In the genomic region with DNA sequence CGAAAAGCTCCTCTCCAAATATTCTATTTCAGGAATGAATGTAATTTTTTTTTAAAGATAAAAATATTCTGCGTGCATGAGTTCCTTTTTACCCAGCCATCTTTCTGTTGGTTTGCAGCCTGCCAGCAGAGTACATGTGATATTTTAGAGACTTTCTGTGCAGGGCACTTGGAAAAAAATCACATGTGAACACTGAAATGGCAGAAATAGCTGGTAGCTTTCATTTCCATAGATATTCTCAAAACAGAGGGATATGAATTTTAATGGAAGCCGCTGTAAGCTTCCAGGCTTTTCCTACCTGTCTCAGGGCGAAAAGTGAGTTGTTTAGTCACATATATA, we compare ENCODE assay signal across 21 mouse cellular contexts.
A peak's percentile ranks its signal among the peaks of the same experiment; 100 is the strongest.
DNase-seq lines count a peak whose midpoint lies in the region; ATAC-seq and TF ChIP-seq lines count a peak whose summit lies in the region.
"Had no signal": no experiment of that assay in that cellular context is flagged by ENCODE, and none has a peak within 500 bp of the region (broad histone marks: within the 10 kb centered on the region; RNA-seq: fewer than 3 reads in every experiment).

No protein-coding gene starts in this region.

- no peak overlapping the region for H3K9ac ChIP-seq in forebrain, postnatal 0 days
- no peak overlapping the region for H3K9ac ChIP-seq in forebrain, embryonic 12.5 days
- H3K9ac ChIP-seq: heart, embryonic 13.5 days; hindbrain, embryonic 13.5 days; intestine, embryonic 15.5 days had no signal

- H3K4me2 ChIP-seq in forebrain, postnatal 0 days (ENCODE audit: low read depth), result no peak overlapping the region
- no peak overlapping the region for H3K4me2 ChIP-seq in forebrain, embryonic 12.5 days
- H3K4me2 ChIP-seq: heart, embryonic 13.5 days; hindbrain, embryonic 13.5 days; intestine, embryonic 15.5 days had no signal

- no peaks in the 10 kb centered on the region for H3K27me3 ChIP-seq in forebrain, postnatal 0 days (ENCODE audit: insufficient read depth, low read length)
- H3K27me3 ChIP-seq in forebrain, embryonic 12.5 days, result no peaks in the 10 kb centered on the region
- H3K27me3 ChIP-seq: heart, embryonic 13.5 days; hindbrain, embryonic 13.5 days; intestine, embryonic 15.5 days had no signal

- peak overlapping the region; percentile 72 for H3K27ac ChIP-seq in forebrain, postnatal 0 days (ENCODE audit: low read depth, low read length)
- H3K27ac ChIP-seq in forebrain, embryonic 12.5 days, result no peak overlapping the region
- H3K27ac ChIP-seq in layer of hippocampus, adult 2 months, result peak overlapping the region; percentile 51
- H3K27ac ChIP-seq: heart, adult 2 months; heart, embryonic 10.5 days; hindbrain, embryonic 13.5 days; intestine, embryonic 15.5 days had no signal

- TF ChIP-seq CTCF in forebrain, postnatal 0 days (IDR thresholded peaks at IDR 0.05; ENCODE audit: low read depth), result no peak
- TF ChIP-seq CTCF in layer of hippocampus, adult 2 months (conservative IDR thresholded peaks at IDR 0.05), result no peak

- 56% methylated on average over 4 of the region's 4 CpGs for WGBS in forebrain, postnatal 0 days
- 94% methylated on average over 4 of the region's 4 CpGs for WGBS in forebrain, embryonic 12.5 days

- no peak overlapping the region for H3K4me3 ChIP-seq in forebrain, postnatal 0 days (ENCODE audit: low read depth, low read length)
- no peak overlapping the region for H3K4me3 ChIP-seq in forebrain, embryonic 12.5 days (replicated peaks)
- H3K4me3 ChIP-seq in layer of hippocampus, adult 2 months, result no peak overlapping the region
- H3K4me3 ChIP-seq: heart, adult 2 months; heart, embryonic 10.5 days; heart, embryonic 13.5 days; hindbrain, embryonic 13.5 days; intestine, embryonic 15.5 days had no signal

- no peaks in the 10 kb centered on the region for H3K9me3 ChIP-seq in forebrain, postnatal 0 days (ENCODE audit: low read length)
- 0 out of 2 replicates have a peak, but pooled peaks cover 4% of the 10 kb centered on the region for H3K9me3 ChIP-seq in forebrain, embryonic 12.5 days
- H3K9me3 ChIP-seq: heart, embryonic 10.5 days; heart, embryonic 13.5 days; hindbrain, embryonic 13.5 days; intestine, embryonic 15.5 days had no signal

- DNase-seq in forebrain, postnatal 0 days, result peak; percentile 62
- DNase-seq in layer of hippocampus, adult 2 months (ENCODE audit: low spot score in 2 of 2), result no peak
- no peak for DNase-seq in layer of hippocampus, postnatal 10 days (ENCODE audit: low spot score in 2 of 2)
- DNase-seq in brain, adult 2 months (ENCODE audit: low read depth, low spot score), result peak; percentile 36
- peak; percentile 43 for DNase-seq in brain, embryonic 18.5 days (ENCODE audit: low read depth, low spot score)
- DNase-seq: adrenal gland, adult 2 months; adrenal gland, postnatal 14 days; cerebellum, adult 18-20 months; cerebellum, adult 9-10 months; cerebellum, postnatal 14 days; gastrocnemius, postnatal 25 days; heart, adult 2 months; heart, postnatal 14 days; kidney, adult 11 months had no signal

- ATAC-seq in forebrain, postnatal 0 days, result peak; percentile 57
- ATAC-seq in forebrain, embryonic 12.5 days (ENCODE audit: low FRiP score), result no peak
- ATAC-seq: CD4-positive, CD25-positive, alpha-beta regulatory T cell, adult 4 months; hindbrain, embryonic 16.5 days; intestine, embryonic 15.5 days had no signal

- no peaks in the 10 kb centered on the region for H3K36me3 ChIP-seq in forebrain, postnatal 0 days (ENCODE audit: insufficient read depth)
- H3K36me3 ChIP-seq in forebrain, embryonic 12.5 days (replicated peaks), result no peaks in the 10 kb centered on the region
- H3K36me3 ChIP-seq: intestine, embryonic 15.5 days had no signal

- H3K4me1 ChIP-seq in forebrain, postnatal 0 days (ENCODE audit: insufficient read depth), result peaks cover 10% of the 10 kb centered on the region
- 0 out of 2 replicates have a peak, but pooled peaks cover under 1% of the 10 kb centered on the region for H3K4me1 ChIP-seq in forebrain, embryonic 12.5 days

Comparison
In these comparisons a context has a peak if more than half of its experiments do, and no peak if none do; other contexts are left out.
1. DNase-seq: peak in forebrain, postnatal 0 days (single experiment), brain, adult 2 months (single experiment) and brain, embryonic 18.5 days (single experiment); none in layer of hippocampus, adult 2 months (0 of 2) and layer of hippocampus, postnatal 10 days (0 of 2).